Mouse (Mus musculus): Measurements from ENCODE around the gene Gprasp2. TPM values are rescaled to one million over a fixed set of nuclear protein-coding genes. Genes with fewer than 3 reads are reported as not detected.
"Not testable (repeated sequence)": the region's sequence is repeated elsewhere in the genome, so short reads cannot be mapped to it uniquely, and the experiment has no call there.

Gprasp2 gene
- total and polyA plus RNA-seq, 2 experiments: 0.09 to 0.16 TPM

DNA sequence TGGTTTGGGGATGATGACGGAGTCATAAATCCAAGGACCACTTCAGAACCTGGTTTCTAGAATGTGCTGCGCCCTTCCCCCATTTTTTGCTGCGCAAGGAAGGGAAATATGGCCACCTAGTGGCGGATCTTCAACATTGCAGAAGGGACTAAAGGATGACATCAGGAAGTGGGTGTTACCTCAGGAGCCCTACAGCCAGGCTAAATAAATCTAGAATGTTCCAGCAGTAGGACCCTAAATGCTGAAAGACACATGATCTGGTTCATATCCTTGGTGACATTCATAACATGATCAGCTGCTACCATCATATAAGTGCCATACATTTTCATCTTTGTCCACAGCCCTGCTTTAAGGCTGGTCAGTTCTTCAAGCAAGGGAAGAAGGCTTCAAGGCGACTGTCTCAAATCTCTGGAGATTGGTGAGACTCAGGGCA is 41.6 kb upstream of the Gprasp2 start, which contains the start of gene Bhlhb9:
Bhlhb9 (plus strand) TSS at position 383 of the 433 bp plus-strand sequence.
- not testable (repeated sequence) for H3K79me2 ChIP-seq (ENCODE audit: control insufficient read depth, insufficient read depth, low read length); H3K36me3 ChIP-seq (ENCODE audit: control insufficient read depth, insufficient read depth, low read length); H3K4me1 ChIP-seq (ENCODE audit: control insufficient read depth, insufficient read depth, low read length); H3K27ac ChIP-seq (replicated peaks; ENCODE audit: insufficient read depth, low read depth, low read length); H3K9ac ChIP-seq (ENCODE audit: low read depth, low read length); H3K27me3 ChIP-seq (ENCODE audit: control insufficient read depth, insufficient read depth, low read length)
- peak; percentile 25 for DNase-seq (ENCODE audit: extremely low read depth, low read depth, low spot score)
- peak; percentile 5; the same call in 1 of the 2 replicates for TF ChIP-seq CTCF (IDR thresholded peaks at IDR 0.05; ENCODE audit: low read depth, low read length)
- WGBS: 3% methylated on average over 2 of the region's 5 CpGs
- H3K4me3 ChIP-seq (ENCODE audit: insufficient read depth, low read depth, low read length): peak within 1 kb of the TSS; percentile 50; the same call in 1 of the 2 replicates

DNA sequence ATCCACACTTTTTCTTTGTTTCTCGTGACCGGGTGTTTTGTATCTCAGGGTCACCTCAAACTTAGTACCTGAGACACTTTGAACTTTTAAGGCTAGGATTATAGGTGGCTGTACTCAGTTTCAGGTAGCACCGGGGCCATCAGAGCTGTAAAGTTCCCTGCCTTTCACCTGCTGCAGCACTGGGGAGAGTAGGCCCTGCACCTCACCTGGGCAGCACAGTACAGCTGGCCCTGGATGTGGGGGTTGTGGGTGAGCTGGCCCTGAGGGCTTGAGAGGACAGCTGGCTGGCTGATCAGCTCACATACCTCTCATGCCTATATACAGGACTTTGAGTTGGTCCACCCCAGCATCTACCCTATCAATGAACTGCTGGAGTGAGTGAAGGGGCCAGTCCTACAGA is 34.7 kb upstream of the Gprasp2 start:
- no peak for TF ChIP-seq POLR2A (IDR thresholded peaks at IDR 0.05; ENCODE audit: extremely low read depth, insufficient read depth, low read length)
- TF ChIP-seq CTCF (IDR thresholded peaks at IDR 0.05; ENCODE audit: low read depth, low read length): no peak
- H3K9ac ChIP-seq (ENCODE audit: low read depth, low read length): no peak overlapping the region
- no peaks in the 10 kb centered on the region for H3K79me2 ChIP-seq (ENCODE audit: control insufficient read depth, insufficient read depth, low read length)
- H3K36me3 ChIP-seq (ENCODE audit: control insufficient read depth, insufficient read depth, low read length): no peaks in the 10 kb centered on the region; the same call in 1 of the 2 replicates
- H3K27me3 ChIP-seq (ENCODE audit: control insufficient read depth, insufficient read depth, low read length): no peaks in the 10 kb centered on the region
- no peaks in the 10 kb centered on the region for H3K4me1 ChIP-seq (ENCODE audit: control insufficient read depth, insufficient read depth, low read length)
- H3K4me3 ChIP-seq (ENCODE audit: insufficient read depth, low read depth, low read length): no peak overlapping the region
- no peak for DNase-seq (ENCODE audit: extremely low read depth, low read depth, low spot score)
- WGBS: 86% methylated on average over 3 of the region's 3 CpGs
- H3K27ac ChIP-seq (replicated peaks; ENCODE audit: insufficient read depth, low read depth, low read length): no peak overlapping the region

DNA sequence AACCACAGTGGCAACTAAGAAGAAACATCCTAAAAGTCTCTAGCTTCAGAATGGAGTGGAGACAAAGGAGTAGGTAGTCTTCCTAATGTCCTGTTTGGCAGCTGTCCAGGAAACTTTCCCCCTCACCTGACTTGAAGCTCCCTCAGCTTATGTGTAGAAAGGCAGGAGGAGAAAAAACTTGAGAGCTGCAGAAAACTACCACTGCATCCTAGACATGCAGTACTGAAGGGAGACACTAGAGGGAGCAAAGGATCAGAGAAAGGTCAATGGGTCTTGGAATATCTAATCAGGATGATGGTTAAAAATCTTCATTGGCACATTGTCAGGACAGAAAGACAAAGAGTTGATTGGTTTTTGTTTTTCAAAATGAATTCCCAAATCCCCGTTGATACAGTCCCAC is 33.1 kb upstream of the Gprasp2 start:
- WGBS: 7% methylated on average over 1 of the region's 1 CpGs
- no peaks in the 10 kb centered on the region for H3K4me1 ChIP-seq (ENCODE audit: control insufficient read depth, insufficient read depth, low read length)
- TF ChIP-seq POLR2A (IDR thresholded peaks at IDR 0.05; ENCODE audit: extremely low read depth, insufficient read depth, low read length) (no peak), CTCF (IDR thresholded peaks at IDR 0.05; ENCODE audit: low read depth, low read length) (no peak)

DNA sequence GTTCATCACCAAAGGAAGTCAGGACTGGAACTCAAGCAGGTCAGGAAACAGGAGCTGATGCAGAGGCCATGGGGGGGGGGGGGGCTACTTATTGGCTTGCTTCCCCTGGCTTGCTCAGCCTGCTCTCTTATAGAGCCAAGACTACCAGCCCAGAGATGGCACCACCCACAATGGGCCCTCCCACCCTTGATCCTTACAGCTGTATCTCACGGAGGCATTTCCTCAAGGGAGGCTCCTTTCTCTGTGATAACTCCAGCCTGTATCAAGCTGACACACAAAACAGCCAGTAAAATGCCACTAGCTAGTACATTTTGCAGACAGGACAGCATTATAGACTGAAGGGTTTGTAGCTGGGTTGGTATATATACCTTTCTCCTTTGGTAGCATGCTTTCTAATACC is 2.9 kb upstream of the Gprasp2 start:
- not testable (repeated sequence) for H3K36me3 ChIP-seq (ENCODE audit: control insufficient read depth, insufficient read depth, low read length); H3K27me3 ChIP-seq (ENCODE audit: control insufficient read depth, insufficient read depth, low read length); H3K27ac ChIP-seq (replicated peaks; ENCODE audit: insufficient read depth, low read depth, low read length); H3K4me3 ChIP-seq (ENCODE audit: insufficient read depth, low read depth, low read length); H3K9ac ChIP-seq (ENCODE audit: low read depth, low read length); H3K79me2 ChIP-seq (ENCODE audit: control insufficient read depth, insufficient read depth, low read length); H3K4me1 ChIP-seq (ENCODE audit: control insufficient read depth, insufficient read depth, low read length); DNase-seq (ENCODE audit: extremely low read depth, low read depth, low spot score)
- 27% methylated on average over 1 of the region's 1 CpGs for WGBS

More for the DNA sequence above, 33.1 kb upstream of the Gprasp2 start:
- Histone ChIP-seq H3K27ac (replicated peaks; ENCODE audit: insufficient read depth, low read depth, low read length) (no peak overlapping the region), H3K79me2 (ENCODE audit: control insufficient read depth, insufficient read depth, low read length) (no peaks in the 10 kb centered on the region), H3K27me3 (ENCODE audit: control insufficient read depth, insufficient read depth, low read length) (no peaks in the 10 kb centered on the region), H3K9ac (ENCODE audit: low read depth, low read length) (no peak overlapping the region), H3K36me3 (ENCODE audit: control insufficient read depth, insufficient read depth, low read length) (no peaks in the 10 kb centered on the region), H3K4me3 (ENCODE audit: insufficient read depth, low read depth, low read length) (no peak overlapping the region)
- DNase-seq (ENCODE audit: extremely low read depth, low read depth, low spot score): peak; percentile 9

DNA sequence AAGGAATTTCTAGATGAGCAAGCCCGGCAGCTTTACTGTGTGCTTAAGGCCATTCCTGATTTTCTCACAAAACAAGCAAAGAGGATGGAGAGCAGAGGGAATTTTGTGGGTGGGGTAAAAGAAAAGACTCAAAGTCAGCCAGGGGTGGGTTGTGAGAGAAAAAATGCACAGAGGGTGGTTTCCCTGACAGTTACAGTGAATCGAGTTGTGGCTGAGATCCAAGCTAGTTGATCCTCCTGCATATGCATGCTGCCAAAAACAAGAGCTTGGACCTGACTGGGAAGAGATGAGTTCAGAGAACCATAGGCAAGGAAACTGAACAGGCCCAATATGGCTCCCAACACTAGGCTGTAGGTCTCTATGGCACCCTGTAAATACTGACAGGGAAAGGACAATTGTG is 938 bp upstream of the Gprasp2 start:
- 52% methylated on average over 2 of the region's 2 CpGs for WGBS
- no peak overlapping the region for H3K9ac ChIP-seq (ENCODE audit: low read depth, low read length)
- H3K4me1 ChIP-seq (ENCODE audit: control insufficient read depth, insufficient read depth, low read length): no peaks in the 10 kb centered on the region
- DNase-seq (ENCODE audit: extremely low read depth, low read depth, low spot score): no peak
- H3K27me3 ChIP-seq (ENCODE audit: control insufficient read depth, insufficient read depth, low read length): peaks cover 2% of the 10 kb centered on the region; the same call in 1 of the 2 replicates
- H3K27ac ChIP-seq (replicated peaks; ENCODE audit: insufficient read depth, low read depth, low read length): no peak overlapping the region
- H3K36me3 ChIP-seq (ENCODE audit: control insufficient read depth, insufficient read depth, low read length): no peaks in the 10 kb centered on the region
- no peak overlapping the region for H3K4me3 ChIP-seq (ENCODE audit: insufficient read depth, low read depth, low read length)
- no peaks in the 10 kb centered on the region for H3K79me2 ChIP-seq (ENCODE audit: control insufficient read depth, insufficient read depth, low read length)
- no peak for TF ChIP-seq CTCF (IDR thresholded peaks at IDR 0.05; ENCODE audit: low read depth, low read length)
- TF ChIP-seq POLR2A (IDR thresholded peaks at IDR 0.05; ENCODE audit: extremely low read depth, insufficient read depth, low read length): no peak

DNA sequence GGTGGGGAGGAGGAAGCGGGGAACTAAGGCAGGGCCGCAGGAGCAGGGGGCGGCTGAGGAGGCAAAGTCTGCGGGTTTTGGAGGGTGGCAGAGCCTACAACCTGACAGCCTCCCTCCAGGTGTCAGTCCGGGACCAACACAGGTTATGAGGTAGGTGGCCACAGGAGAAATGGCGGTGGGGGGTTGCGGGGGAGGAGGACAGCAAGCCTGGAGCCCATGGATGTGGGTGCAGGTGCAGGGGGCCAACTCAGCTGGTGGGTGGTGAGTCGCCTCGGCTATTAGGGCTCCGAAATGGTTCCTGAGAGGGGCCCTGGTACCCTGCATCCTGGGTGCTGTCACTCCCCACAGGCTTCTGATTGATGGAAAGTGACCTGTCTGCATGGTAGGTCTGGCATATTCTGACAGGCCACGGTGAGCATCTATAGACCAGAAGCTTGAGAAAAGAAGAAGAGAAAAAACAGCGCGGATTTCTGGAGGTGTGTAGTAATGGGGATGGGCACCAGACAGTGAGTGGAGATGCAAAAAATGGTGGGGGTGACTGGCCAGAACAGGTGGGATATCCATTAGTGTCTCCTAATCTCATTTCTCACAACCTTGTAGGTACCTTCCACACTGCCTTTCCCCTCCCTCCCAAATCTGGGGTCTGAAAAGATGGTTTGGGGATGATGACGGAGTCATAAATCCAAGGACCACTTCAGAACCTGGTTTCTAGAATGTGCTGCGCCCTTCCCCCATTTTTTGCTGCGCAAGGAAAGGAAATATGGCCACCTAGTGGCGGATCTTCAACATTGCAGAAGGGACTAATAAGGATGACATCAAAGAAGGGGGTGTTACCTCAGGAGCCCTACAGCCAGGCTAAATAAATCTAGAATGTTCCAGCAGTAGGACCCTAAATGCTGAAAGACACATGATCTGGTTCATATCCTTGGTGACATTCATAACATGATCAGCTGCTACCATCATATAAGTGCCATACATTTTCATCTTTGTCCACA is 860 bp downstream of the Gprasp2 start:
- DNase-seq (ENCODE audit: extremely low read depth, low read depth, low spot score): peak; percentile 3
- H3K27me3 ChIP-seq (ENCODE audit: control insufficient read depth, insufficient read depth, low read length); H3K4me1 ChIP-seq (ENCODE audit: control insufficient read depth, insufficient read depth, low read length); H3K79me2 ChIP-seq (ENCODE audit: control insufficient read depth, insufficient read depth, low read length); H3K36me3 ChIP-seq (ENCODE audit: control insufficient read depth, insufficient read depth, low read length); H3K27ac ChIP-seq (replicated peaks; ENCODE audit: insufficient read depth, low read depth, low read length); H3K9ac ChIP-seq (ENCODE audit: low read depth, low read length): not testable (repeated sequence)
- WGBS: 9% methylated on average over 16 of the region's 17 CpGs
- peak overlapping the region; percentile 49; the same call in 1 of the 2 replicates for H3K4me3 ChIP-seq (ENCODE audit: insufficient read depth, low read depth, low read length)

DNA sequence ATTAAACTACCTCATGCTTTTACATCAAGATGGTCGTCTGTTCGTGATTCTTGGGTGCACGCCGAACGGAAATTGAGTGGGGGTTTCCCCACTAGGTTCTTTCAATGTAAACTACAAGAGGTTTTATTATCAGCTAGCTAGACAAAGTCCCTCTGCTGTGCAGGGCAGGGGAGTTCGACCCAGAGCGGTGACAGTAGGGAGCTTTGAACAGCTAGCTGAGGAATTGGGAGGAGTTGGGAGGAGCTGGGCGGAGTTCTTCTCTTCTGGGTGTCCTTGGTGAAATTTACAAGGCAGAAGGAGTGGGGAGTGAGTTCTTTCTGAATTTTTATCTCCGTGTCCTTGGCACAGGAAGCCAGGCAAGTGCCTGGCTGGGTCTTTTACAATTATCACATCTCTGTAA is 28.0 kb downstream of the Gprasp2 start:
- not testable (repeated sequence) for H3K4me1 ChIP-seq (ENCODE audit: control insufficient read depth, insufficient read depth, low read length); H3K9ac ChIP-seq (ENCODE audit: low read depth, low read length); H3K27me3 ChIP-seq (ENCODE audit: control insufficient read depth, insufficient read depth, low read length); DNase-seq (ENCODE audit: extremely low read depth, low read depth, low spot score); H3K79me2 ChIP-seq (ENCODE audit: control insufficient read depth, insufficient read depth, low read length); H3K27ac ChIP-seq (replicated peaks; ENCODE audit: insufficient read depth, low read depth, low read length); H3K4me3 ChIP-seq (ENCODE audit: insufficient read depth, low read depth, low read length); H3K36me3 ChIP-seq (ENCODE audit: control insufficient read depth, insufficient read depth, low read length)
- 95% methylated on average over 9 of the region's 9 CpGs for WGBS

All from liver, adult 2 months (tissue).